Mouse (Mus musculus): ENCODE measurements at regions not wholly inside any gene's neighbourhood (a gene's known extent, or its start where the extent isn't known, plus 50 kb on each side); places are given as distances from the start of the nearest gene placed in this dataset.

GRCm38 (mm10) chr2:131403543-131404217 is 51.0 kb upstream of the Rnf24 start:
- Histone ChIP-seq H3K36me3 (ENCODE audit: control insufficient read depth, insufficient read depth, low read length) (no peaks in the 10 kb centered on the region), H3K27ac (replicated peaks) (no peak overlapping the region; the same call in 1 of the 2 replicates), H3K4me2 (replicated peaks; ENCODE audit: low read depth) (no peak overlapping the region), H3K9me3 (ENCODE audit: control insufficient read depth, low read length) (no peaks in the 10 kb centered on the region), H3K4me3 (ENCODE audit: low read depth, low read length) (no peak overlapping the region), H3K4me1 (replicated peaks; ENCODE audit: control insufficient read depth, insufficient read depth) (no peaks in the 10 kb centered on the region), H3K9ac (ENCODE audit: low read length) (no peak overlapping the region), H3K27me3 (ENCODE audit: control insufficient read depth, insufficient read depth, low read length) (no peaks in the 10 kb centered on the region)
- no peak for DNase-seq (ENCODE audit: low spot score)
- no peak for TF ChIP-seq EP300 (optimal IDR thresholded peaks at IDR 0.05)
- peak; percentile 61 for ATAC-seq (ENCODE audit: low FRiP score, low TSS enrichment)
- WGBS: 66% methylated on average over 5 of the region's 5 CpGs

All from stomach, postnatal 0 days (tissue).